8 mouse cellular contexts compared by ENCODE assay signal in the genomic region with DNA sequence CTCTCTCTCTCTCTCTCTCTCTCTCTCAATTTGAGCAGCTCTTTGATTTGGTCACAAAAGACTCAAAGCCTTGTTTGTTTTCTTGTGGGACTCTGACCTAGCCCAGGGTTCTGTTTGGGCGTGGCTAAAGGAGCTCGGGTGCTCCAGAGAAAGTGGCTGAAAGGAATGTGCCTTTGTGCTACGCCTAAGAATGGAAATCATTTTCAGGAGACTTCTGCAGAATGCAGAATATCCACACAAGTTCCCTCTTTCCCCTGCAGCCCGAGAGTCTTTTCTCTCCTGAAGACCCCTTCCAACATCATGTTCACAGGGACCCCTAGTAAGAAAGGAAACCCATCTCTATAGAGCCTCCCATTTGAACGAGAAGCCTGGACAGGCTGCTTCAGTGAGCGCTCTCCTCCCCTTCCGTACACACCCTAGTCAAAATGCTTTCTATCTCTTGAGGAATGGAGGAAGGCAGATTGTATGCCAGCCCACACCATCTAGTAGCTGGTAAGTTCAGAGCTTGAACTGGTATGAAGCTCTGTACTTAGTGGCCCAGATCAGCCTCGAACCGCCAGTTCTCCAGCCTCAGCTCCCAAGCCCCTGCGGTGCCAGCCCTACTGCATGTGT. TPM values are rescaled to one million over a fixed set of nuclear protein-coding genes. Genes with fewer than 3 reads are reported as not detected.
DNase-seq lines count a peak whose midpoint lies in the region; ATAC-seq lines count a peak whose summit lies in the region.

No protein-coding gene starts in this region.

- DNase-seq in liver, embryonic 11.5 days (ENCODE audit: low spot score), result no peak
- no peak for DNase-seq in liver
- DNase-seq in heart, adult 9 months (ENCODE audit: low spot score in 2 of 2), result peak; percentile 54 to 55
- peak; percentile 86 for DNase-seq in kidney, adult 9 months
- no peak for DNase-seq in thymus, postnatal 0 days (ENCODE audit: low spot score)
- no peak for DNase-seq in spleen, postnatal 4 days (ENCODE audit: low spot score in 2 of 2)

- H3K27me3 ChIP-seq in liver, embryonic 11.5 days (replicated peaks; ENCODE audit: control insufficient read depth, insufficient read depth, low read length), result no peaks in the 10 kb centered on the region

- H3K79me2 ChIP-seq in macrophage (ENCODE audit: inconsistent target), result peaks cover 68% of the 10 kb centered on the region

- H3K4me1 ChIP-seq in liver, embryonic 11.5 days (replicated peaks; ENCODE audit: control insufficient read depth, insufficient read depth, low read length), result peaks cover 7% of the 10 kb centered on the region; the same call in 1 of the 2 replicates

- H3K4me3 ChIP-seq in liver, embryonic 11.5 days (ENCODE audit: low read depth, low read length), result no peak overlapping the region
- H3K4me3 ChIP-seq in macrophage (ENCODE audit: inconsistent target), result peak overlapping the region; percentile 44

- H3K9ac ChIP-seq in liver, embryonic 11.5 days (ENCODE audit: low read depth, low read length), result no peak overlapping the region

- H3K27ac ChIP-seq in liver, embryonic 11.5 days (ENCODE audit: low read depth, low read length), result no peak overlapping the region
- peak overlapping the region; percentile 87 for H3K27ac ChIP-seq in macrophage

- H3K9me3 ChIP-seq in liver, embryonic 11.5 days (ENCODE audit: control insufficient read depth, low read length), result no peaks in the 10 kb centered on the region

- ATAC-seq in liver, embryonic 11.5 days (replicated peaks; ENCODE audit: low FRiP score), result no peak
- no peak for ATAC-seq in cerebellum, adult (ENCODE audit: insufficient number of reproducible peaks, low FRiP score, low TSS enrichment)

- no peaks in the 10 kb centered on the region for H3K36me3 ChIP-seq in liver, embryonic 11.5 days (ENCODE audit: control insufficient read depth, insufficient read depth, low read length)
- peaks cover 10% of the 10 kb centered on the region; the same call in 1 of the 2 replicates for H3K36me3 ChIP-seq in macrophage (ENCODE audit: inconsistent target)

- 59% methylated on average over 10 of the region's 10 CpGs for WGBS in liver, embryonic 11.5 days
- 84% methylated on average over 9 of the region's 10 CpGs for WGBS in macrophage (ENCODE audit: missing documents)

- H3K4me2 ChIP-seq in liver, embryonic 11.5 days, result peak overlapping the region; percentile 15; the same call in 1 of the 2 replicates

RNA-seq across cellular contexts. Expression of a gene that starts 39.6 kb away (rescaled TPM):
- 147 and 156 TPM in 2 replicates for polyA plus RNA-seq in liver, embryonic 11.5 days (2014; fragmentation: Nextera tagmentation; extraction: Ambion mirVana)
- 100 to 1,000 TPM in 21 of 26 experiments, 10 to 100 TPM in 5; 43.5 to 281 (median 153) TPM for total RNA-seq in macrophage (2018; cell fraction: chromatin; rRNA removed)
- total RNA-seq in macrophage (2018; cell fraction: cytosol; rRNA removed), result 10 to 100 TPM; 62.8 to 89.3 (median 71.5) TPM
- 100 to 1,000 TPM in 15 of 26 experiments, 10 to 100 TPM in 11; 41.0 to 277 (median 102) TPM for total RNA-seq in macrophage (2018; cell fraction: nucleus; rRNA removed)
- 73.2 to 165 TPM (median 79.1 TPM) in 3 replicates for polyA plus RNA-seq in macrophage (2018)
- polyA plus RNA-seq in thymus, postnatal 0 days (2015; fragmentation: Nextera tagmentation; extraction: Ambion mirVana), result 158 and 162 TPM in 2 replicates

Comparison
In these comparisons a context has a peak if more than half of its experiments do, and no peak if none do; other contexts are left out.
1. DNase-seq: peak in heart, adult 9 months (2 of 2) and kidney, adult 9 months (single experiment); none in liver, embryonic 11.5 days (single experiment), liver (single experiment), thymus, postnatal 0 days (single experiment) and spleen, postnatal 4 days (0 of 2).